Mouse (Mus musculus) MEL (cell line): ENCODE measurements around the gene Sult1d1. TPM values are rescaled to one million over a fixed set of nuclear protein-coding genes. Genes with fewer than 3 reads are reported as not detected.

Experiments
- DNase-seq: peaks from one replicate; pipeline ENCODE4 v3.0.0; 2011; ENCODE audit warnings: low read depth, low spot score
- H3K27ac ChIP-seq: 2 replicates; pipeline ENCODE4 v1.5.1; 2012; ENCODE audit warnings: low read depth, mild to moderate bottlenecking, control low read depth, low read length, moderate library complexity; ENCODE audit not compliant: control insufficient read depth
- H3K27me3 ChIP-seq, 2 experiments: fragments of 150-350 bp in 1 of 2; sonication (generic) in 1 of 2; 2 replicates each; pipeline ENCODE4 v1.6.1; 2012; ENCODE audit warnings: low read length in 2 of 2, mild to moderate bottlenecking in 2 of 2, improper control_type of control experiment in 1 of 2, moderate library complexity in 1 of 2; ENCODE audit not compliant: insufficient read depth in 2 of 2, control insufficient read depth in 1 of 2
- H3K36me3 ChIP-seq, 2 experiments: 2 replicates each; pipeline ENCODE4 v1.6.1; 2012 to 2014; ENCODE audit warnings: low read length in 2 of 2, improper control_type of control experiment in 1 of 2, inconsistent platforms in 1 of 2, mild to moderate bottlenecking in 1 of 2; ENCODE audit not compliant: insufficient read depth in 2 of 2, control insufficient read depth in 1 of 2
- H3K4me1 ChIP-seq, 2 experiments: fragments of 150-350 bp in 1 of 2; sonication (generic) in 1 of 2; 2 replicates each; pipeline ENCODE4 v1.6.1; 2012; ENCODE audit warnings: low read length in 2 of 2, improper control_type of control experiment in 1 of 2, mild to moderate bottlenecking in 1 of 2; ENCODE audit not compliant: insufficient read depth in 2 of 2, control insufficient read depth in 1 of 2
- H3K4me3 ChIP-seq, 2 experiments: fragments of 150-350 bp in 1 of 2; sonication (generic) in 1 of 2; 2 replicates each; pipeline ENCODE4 v1.5.1; 2012; ENCODE audit warnings: low read depth in 2 of 2, low read length in 2 of 2, mild to moderate bottlenecking in 2 of 2, moderate library complexity in 2 of 2, control low read depth in 1 of 2, improper control_type of control experiment in 1 of 2; ENCODE audit not compliant: control insufficient read depth in 1 of 2, insufficient read depth in 1 of 2
- H3K79me2 ChIP-seq: 2 replicates; pipeline ENCODE4 v1.6.1; 2012; ENCODE audit warnings: mild to moderate bottlenecking, low read length, moderate library complexity; ENCODE audit not compliant: control insufficient read depth, poor library complexity, insufficient read depth
- H3K9ac ChIP-seq: 2 replicates; pipeline ENCODE4 v1.6.1; 2012; ENCODE audit warnings: low read depth, mild to moderate bottlenecking, control low read depth, low read length, moderate library complexity; ENCODE audit not compliant: control insufficient read depth, poor library complexity, severe bottlenecking
- H3K9me3 ChIP-seq: fragments of 150-350 bp; sonication (generic); replicated peaks from 2 replicates; pipeline ENCODE4 v1.6.1; 2012; ENCODE audit warnings: mild to moderate bottlenecking, low read length, improper control_type of control experiment, moderate library complexity; ENCODE audit not compliant: insufficient read depth
- CHD2 ChIP-seq: IDR thresholded peaks from 2 replicates; pipeline ENCODE4 v1.6.1; 2011; ENCODE audit warnings: low read length, improper control_type of control experiment
- CTCF ChIP-seq, 3 experiments: IDR thresholded peaks in 2 of 3; conservative IDR thresholded peaks in 1 of 3; 2 replicates each; pipeline ENCODE4 v1.5.1; 2011 to 2012; ENCODE audit warnings: low read length in 3 of 3, low read depth in 2 of 3, mild to moderate bottlenecking in 2 of 3, improper control_type of control experiment in 1 of 3, inconsistent platforms in 1 of 3, mixed read lengths in 1 of 3, moderate library complexity in 1 of 3; ENCODE audit not compliant: control insufficient read depth in 1 of 3, insufficient read depth in 1 of 3, poor library complexity in 1 of 3, severe bottlenecking in 1 of 3
- E2F4 ChIP-seq: IDR thresholded peaks from 2 replicates; pipeline ENCODE4 v1.6.1; 2011; ENCODE audit warnings: low read depth, low read length, improper control_type of control experiment, borderline replicate concordance
- ELF1 ChIP-seq: IDR thresholded peaks from 2 replicates; pipeline ENCODE4 v1.6.1; 2014; ENCODE audit warnings: low read depth, mild to moderate bottlenecking, inconsistent platforms, low read length, improper control_type of control experiment, moderate library complexity
- EP300 ChIP-seq, 2 experiments: IDR thresholded peaks; 2 replicates each; pipeline ENCODE4 v1.6.1; 2011; ENCODE audit warnings: improper control_type of control experiment in 2 of 2, low read length in 2 of 2, low read depth in 1 of 2, mild to moderate bottlenecking in 1 of 2
- ETS1 ChIP-seq: IDR thresholded peaks from 2 replicates; pipeline ENCODE4 v1.6.1; 2012; ENCODE audit warnings: low read depth, mild to moderate bottlenecking, inconsistent platforms, low read length, improper control_type of control experiment, moderate library complexity
- GABPA ChIP-seq: IDR thresholded peaks from 2 replicates; pipeline ENCODE4 v1.6.1; 2012; ENCODE audit warnings: low read depth, mild to moderate bottlenecking, inconsistent platforms, low read length, improper control_type of control experiment, moderate library complexity
- JUND ChIP-seq: IDR thresholded peaks from 2 replicates; pipeline ENCODE4 v1.6.1; 2011; ENCODE audit warnings: low read depth, mild to moderate bottlenecking, improper control_type of control experiment, low read length
- MAX ChIP-seq: IDR thresholded peaks from 2 replicates; pipeline ENCODE4 v1.6.1; 2011; ENCODE audit warnings: low read length, improper control_type of control experiment
- MAZ ChIP-seq: IDR thresholded peaks from 2 replicates; pipeline ENCODE4 v1.6.1; 2012; ENCODE audit warnings: low read depth, mild to moderate bottlenecking, inconsistent platforms, low read length, improper control_type of control experiment
- MEF2A ChIP-seq: IDR thresholded peaks from 2 replicates; pipeline ENCODE4 v1.6.1; 2014; ENCODE audit warnings: low read depth, mild to moderate bottlenecking, inconsistent platforms, low read length, improper control_type of control experiment; ENCODE audit not compliant: poor library complexity, insufficient replicate concordance, severe bottlenecking; ENCODE audit errors: extremely low read depth
- MXI1 ChIP-seq: IDR thresholded peaks from 2 replicates; pipeline ENCODE4 v1.6.1; 2011; ENCODE audit warnings: mild to moderate bottlenecking, low read depth, low read length, improper control_type of control experiment
- MYC ChIP-seq: IDR thresholded peaks from 2 replicates; pipeline ENCODE4 v1.6.1; 2011; ENCODE audit warnings: low read depth, mild to moderate bottlenecking, low read length, improper control_type of control experiment, moderate library complexity
- NELFE ChIP-seq: IDR thresholded peaks from 2 replicates; pipeline ENCODE4 v1.6.1; 2011; ENCODE audit warnings: low read depth, low read length, improper control_type of control experiment
- NRF1 ChIP-seq: IDR thresholded peaks from 2 replicates; pipeline ENCODE4 v1.6.1; 2014; ENCODE audit warnings: low read depth, mild to moderate bottlenecking, inconsistent platforms, low read length, improper control_type of control experiment, moderate library complexity; ENCODE audit not compliant: poor library complexity, insufficient read depth, severe bottlenecking
- POLR2A ChIP-seq, 2 experiments: IDR thresholded peaks; 2 replicates each; pipeline ENCODE4 v1.6.1; 2011 to 2012; ENCODE audit warnings: low read length in 2 of 2, mild to moderate bottlenecking in 2 of 2, control low read depth in 1 of 2, improper control_type of control experiment in 1 of 2, low read depth in 1 of 2, moderate library complexity in 1 of 2; ENCODE audit not compliant: control insufficient read depth in 1 of 2, insufficient read depth in 1 of 2, poor library complexity in 1 of 2
- POLR2AphosphoS2 ChIP-seq: IDR thresholded peaks from 2 replicates; pipeline ENCODE4 v1.6.1; 2011; ENCODE audit warnings: low read length, improper control_type of control experiment
- POLR2AphosphoS5 ChIP-seq: IDR thresholded peaks from 2 replicates; pipeline ENCODE4 v1.6.1; 2012; ENCODE audit warnings: low read depth, borderline replicate concordance, mild to moderate bottlenecking, inconsistent platforms, low read length, moderate library complexity, mixed read lengths
- RAD21 ChIP-seq: IDR thresholded peaks from 2 replicates; pipeline ENCODE4 v1.6.1; 2011; ENCODE audit warnings: mild to moderate bottlenecking, low read depth, low read length, improper control_type of control experiment
- UBTF ChIP-seq: IDR thresholded peaks from 2 replicates; pipeline ENCODE4 v1.6.1; 2012; ENCODE audit warnings: low read depth, mild to moderate bottlenecking, inconsistent platforms, low read length, improper control_type of control experiment, moderate library complexity, borderline replicate concordance; ENCODE audit not compliant: insufficient read depth
- USF1 ChIP-seq: IDR thresholded peaks from 2 replicates; pipeline ENCODE4 v1.6.1; 2014; ENCODE audit warnings: low read depth, mild to moderate bottlenecking, inconsistent platforms, low read length, improper control_type of control experiment, moderate library complexity
- USF2 ChIP-seq, 2 experiments: IDR thresholded peaks; 2 replicates each; pipeline ENCODE4 v1.6.1; 2011 to 2012; ENCODE audit warnings: improper control_type of control experiment in 2 of 2, low read length in 2 of 2, borderline replicate concordance in 1 of 2, inconsistent platforms in 1 of 2, low read depth in 1 of 2, mild to moderate bottlenecking in 1 of 2; ENCODE audit not compliant: insufficient read depth in 1 of 2
- ZMIZ1 ChIP-seq: IDR thresholded peaks from 2 replicates; pipeline ENCODE4 v1.6.1; 2012; ENCODE audit warnings: low read depth, mild to moderate bottlenecking, inconsistent platforms, low read length, improper control_type of control experiment, moderate library complexity
- polyA plus RNA-seq, 2 experiments: library from polyadenylated mRNA; stranded (reverse) in 1 of 2; unstranded in 1 of 2; fragments of >175 nt in 1 of 2; fragments of >200 nt in 1 of 2; gene quantifications; 2 replicates each; pipeline versions ENCODE4 v1.2.1 to v1.2.4; 2012; ENCODE audit warnings: low replicate concordance in 2 of 2, low read depth in 1 of 2; ENCODE audit not compliant: insufficient read length in 2 of 2, insufficient read depth in 1 of 2, missing spikeins in 1 of 2
- total RNA-seq: library from RNA; depleted of rRNA; stranded (reverse); fragments of 300-350 nt; gene quantifications from 2 replicates; pipeline ENCODE4 v1.2.3, GENCODE M21; 2012

Gene Sult1d1
- total and polyA plus RNA-seq, 3 experiments = not detected

GRCm38 (mm10) chr5:87580389-87580788 is 11.6 kb upstream of the Sult1d1 start:
- Histone ChIP-seq H3K79me2 (no peaks in the 10 kb centered on the region), H3K27me3 (no peaks in the 10 kb centered on the region), H3K27ac (no peak overlapping the region), H3K4me3 (no peak overlapping the region), H3K36me3 (no peaks in the 10 kb centered on the region), H3K4me1 (no peaks in the 10 kb centered on the region), H3K9ac (no peak overlapping the region), H3K9me3 (no peaks in the 10 kb centered on the region)
- DNase-seq = no peak
- TF ChIP-seq EP300 (IDR thresholded peaks at IDR 0.05; ENCODE audit: low read depth in 1 of 2, low read length in 2 of 2) (no peak), GABPA (no peak), JUND (no peak), USF1 (no peak), RAD21 (no peak), CHD2 (no peak), POLR2AphosphoS2 (no peak), NRF1 (no peak), POLR2A (IDR thresholded peaks at IDR 0.05; ENCODE audit: control insufficient read depth in 1 of 2, insufficient read depth in 1 of 2, low read depth in 1 of 2, low read length in 2 of 2, poor library complexity in 1 of 2) (no peak), MYC (no peak), POLR2AphosphoS5 (no peak), CTCF (IDR thresholded peaks at IDR 0.05 in 2 of 3, conservative IDR thresholded peaks at IDR 0.05 in 1 of 3; ENCODE audit: control insufficient read depth in 1 of 3, insufficient read depth in 1 of 3, low read depth in 2 of 3, low read length in 3 of 3, poor library complexity in 1 of 3, severe bottlenecking in 1 of 3) (no peak), USF2 (IDR thresholded peaks at IDR 0.05; ENCODE audit: borderline replicate concordance in 1 of 2, insufficient read depth in 1 of 2, low read depth in 1 of 2, low read length in 2 of 2) (no peak), MAX (no peak), ETS1 (no peak), MXI1 (no peak), ZMIZ1 (no peak)

DNA sequence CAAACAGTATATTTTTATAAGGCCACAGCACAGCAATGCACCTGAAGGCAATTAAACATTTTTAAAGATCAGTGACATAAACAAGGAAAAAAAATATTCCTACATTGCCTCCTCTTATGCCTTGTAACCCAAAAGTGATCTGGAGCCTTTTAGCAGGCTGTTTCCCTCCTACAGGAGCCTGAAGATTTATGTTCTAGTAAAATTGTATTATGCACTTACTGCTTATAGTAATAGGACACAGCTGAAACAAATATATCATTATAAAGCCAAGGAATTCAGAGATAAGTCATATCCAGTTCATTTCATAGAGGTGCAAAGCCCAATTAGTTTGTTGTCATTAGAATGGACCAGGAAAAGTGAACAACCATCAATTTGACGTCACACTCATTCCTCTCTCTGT is 5.3 kb upstream of the Sult1d1 start:
- H3K27ac ChIP-seq = no peak overlapping the region
- no peak overlapping the region for H3K9ac ChIP-seq
- no peaks in the 10 kb centered on the region for H3K4me1 ChIP-seq
- no peak overlapping the region for H3K4me3 ChIP-seq
- H3K9me3 ChIP-seq = no peaks in the 10 kb centered on the region
- H3K27me3 ChIP-seq = no peaks in the 10 kb centered on the region
- H3K79me2 ChIP-seq = no peaks in the 10 kb centered on the region
- no peak for DNase-seq
- no peaks in the 10 kb centered on the region for H3K36me3 ChIP-seq
- TF ChIP-seq UBTF (no peak), USF1 (no peak), E2F4 (no peak), ELF1 (no peak), MEF2A (no peak), NELFE (no peak), GABPA (no peak), MAZ (no peak), MYC (no peak)
- TF ChIP-seq, all 39 proteins: peak for 0
